Mouse (Mus musculus) midbrain, embryonic 13.5 days (tissue): ENCODE data around the gene Prkacb. TPM values are rescaled to one million over a fixed set of nuclear protein-coding genes. Genes with fewer than 3 reads are reported as not detected.

Source experiments
- ATAC-seq: fragments of 200-750 bp; cut with Nextera tagmentation; 2 replicates; pipeline ENCODE4 v1.8.0; 2017; ENCODE audit warnings: mild to moderate bottlenecking, moderate TSS enrichment, moderate library complexity
- H3K27ac ChIP-seq: fragments of 300-500 bp; sonication (generic); 2 replicates; pipeline ENCODE4 v1.5.1; 2015; ENCODE audit warnings: inconsistent platforms, mild to moderate bottlenecking, moderate library complexity
- H3K27me3 ChIP-seq: fragments of 300-500 bp; sonication (generic); 2 replicates; pipeline ENCODE4 v1.6.1; 2015; ENCODE audit warnings: mild to moderate bottlenecking, inconsistent platforms
- H3K36me3 ChIP-seq: fragments of 300-500 bp; sonication (generic); 2 replicates; pipeline ENCODE4 v1.6.1; 2015; ENCODE audit warnings: mild to moderate bottlenecking, inconsistent platforms
- H3K4me1 ChIP-seq: fragments of 300-500 bp; sonication (generic); replicated peaks from 2 replicates; pipeline ENCODE4 v1.6.1; 2015; ENCODE audit warnings: inconsistent platforms
- H3K4me2 ChIP-seq: fragments of 300-500 bp; sonication (generic); replicated peaks from 2 replicates; pipeline ENCODE4 v1.6.1; 2015; ENCODE audit warnings: moderate library complexity, mild to moderate bottlenecking, inconsistent platforms
- H3K4me3 ChIP-seq: fragments of 300-500 bp; sonication (generic); replicated peaks from 2 replicates; pipeline ENCODE4 v1.5.1; 2015; ENCODE audit warnings: mild to moderate bottlenecking, inconsistent platforms
- H3K9ac ChIP-seq: fragments of 300-500 bp; sonication (generic); replicated peaks from 2 replicates; pipeline ENCODE4 v1.6.1; 2015; ENCODE audit warnings: mild to moderate bottlenecking, inconsistent platforms
- H3K9me3 ChIP-seq: fragments of 300-500 bp; sonication (generic); 2 replicates; pipeline ENCODE4 v1.6.1; 2016; ENCODE audit warnings: mild to moderate bottlenecking, inconsistent platforms
- WGBS: fragments of 180-500 bp; shearing (Covaris S2); methylation state at CpG from one replicate; pipeline ENCODE4 v1.1.7; 2015; 5-methylcytosine and 5-hydroxymethylcytosine counted together
- polyA plus RNA-seq: library from polyadenylated mRNA; unstranded; fragments of >200 nt; fragmentation: Nextera tagmentation; extraction: Ambion mirVana; gene quantifications from 2 replicates; pipeline ENCODE4 v1.2.1, GENCODE M21; 2015

Prkacb gene
- polyA plus RNA-seq, 1 experiment from 2014 or later, result 119 TPM

- WGBS, result 80% methylated on average over 8 of the region's 8 CpGs
Observed at GRCm38 (mm10) chr3:146681696-146682095, 131.1 kb downstream of the Prkacb start.

GRCm38 (mm10) chr3:146680625-146681024 is 132.2 kb downstream of the Prkacb start:
- Histone ChIP-seq H3K27me3 (peaks cover 22% of the 10 kb centered on the region), H3K9ac (no peak overlapping the region), H3K27ac (no peak overlapping the region), H3K4me1 (peaks cover 22% of the 10 kb centered on the region), H3K9me3 (no peaks in the 10 kb centered on the region), H3K36me3 (no peaks in the 10 kb centered on the region), H3K4me3 (no peak overlapping the region), H3K4me2 (no peak overlapping the region)
- no peak for ATAC-seq
- WGBS, result 93% methylated on average over 13 of the region's 13 CpGs

More at GRCm38 (mm10) chr3:146681696-146682095, 131.1 kb downstream of the Prkacb start:
- peak overlapping the region; percentile 45 for H3K4me2 ChIP-seq
- H3K9me3 ChIP-seq, result no peaks in the 10 kb centered on the region
- H3K4me1 ChIP-seq, result peaks cover 22% of the 10 kb centered on the region
- no peak overlapping the region for H3K27ac ChIP-seq
- H3K9ac ChIP-seq, result peak overlapping the region; percentile 51; the same call in 1 of the 2 replicates
- H3K4me3 ChIP-seq, result peak overlapping the region; percentile 20; the same call in 1 of the 2 replicates
- ATAC-seq, result no peak
- H3K27me3 ChIP-seq, result peaks cover 32% of the 10 kb centered on the region
- no peaks in the 10 kb centered on the region for H3K36me3 ChIP-seq

- no peak overlapping the region for H3K27ac ChIP-seq
- peaks cover 15% of the 10 kb centered on the region for H3K4me1 ChIP-seq
- no peaks in the 10 kb centered on the region for H3K36me3 ChIP-seq
- peaks cover 16% of the 10 kb centered on the region for H3K27me3 ChIP-seq
- no peak overlapping the region for H3K9ac ChIP-seq
- WGBS, result 94% methylated on average over 16 of the region's 16 CpGs
- no peak overlapping the region for H3K4me2 ChIP-seq
- H3K4me3 ChIP-seq, result no peak overlapping the region
- H3K9me3 ChIP-seq, result no peaks in the 10 kb centered on the region
- no peak for ATAC-seq
Observed at GRCm38 (mm10) chr3:146679646-146680045, 133.1 kb downstream of the Prkacb start.

Other genes with a start within 250 kb of the Prkacb start
- gene Uox, start 242.6 kb downstream of the Prkacb start, polyA plus RNA-seq, result not detected in 2 replicates
- gene Dnase2b, start 197.4 kb downstream of the Prkacb start, polyA plus RNA-seq, result not detected in 2 replicates
- not detected in 2 replicates for gene 4930503B20Rik, start 161.7 kb downstream of the Prkacb start, polyA plus RNA-seq
- 0.52 and 0.63 TPM in 2 replicates for gene Samd13, start 127.4 kb downstream of the Prkacb start, polyA plus RNA-seq
- gene Ttll7, start 39.4 kb upstream of the Prkacb start, polyA plus RNA-seq, result 6.6 and 7.0 TPM in 2 replicates